Mouse (Mus musculus) liver, embryonic 16.5 days (tissue): ENCODE measurements around the gene Higd1a. TPM values are rescaled to one million over a fixed set of nuclear protein-coding genes. Genes with fewer than 3 reads are reported as not detected.

ENCODE experiments used
- ATAC-seq: fragments of 200-750 bp; cut with Nextera tagmentation; 2 replicates; pipeline ENCODE4 v1.8.0; 2017; ENCODE audit warnings: low read depth, mild to moderate bottlenecking, moderate number of reproducible peaks, moderate library complexity
- H3K27ac ChIP-seq: fragments of 300-500 bp; sonication (generic); 2 replicates; pipeline ENCODE4 v1.5.1; 2014; ENCODE audit warnings: mild to moderate bottlenecking, low read length
- H3K27me3 ChIP-seq: fragments of 300-500 bp; sonication (generic); 2 replicates; pipeline ENCODE4 v1.6.1; 2014; ENCODE audit warnings: low read depth, low read length, mixed read lengths; ENCODE audit not compliant: control insufficient read depth, insufficient read depth
- H3K36me3 ChIP-seq: fragments of 300-500 bp; sonication (generic); 2 replicates; pipeline ENCODE4 v1.6.1; 2014; ENCODE audit warnings: mild to moderate bottlenecking; ENCODE audit not compliant: control insufficient read depth, insufficient read depth
- H3K4me1 ChIP-seq: fragments of 300-500 bp; sonication (generic); 2 replicates; pipeline ENCODE4 v1.6.1; 2014; ENCODE audit warnings: low read depth, low read length, mixed read lengths; ENCODE audit not compliant: control insufficient read depth
- H3K4me2 ChIP-seq: fragments of 300-500 bp; sonication (generic); 2 replicates; pipeline ENCODE4 v1.6.1; 2014; ENCODE audit warnings: low read depth, low read length, mixed read lengths
- H3K4me3 ChIP-seq: fragments of 300-500 bp; sonication (generic); 2 replicates; pipeline ENCODE4 v1.5.1; 2014; ENCODE audit warnings: low read depth, mild to moderate bottlenecking, low read length
- H3K9ac ChIP-seq: fragments of 300-500 bp; sonication (generic); 2 replicates; pipeline ENCODE4 v1.6.1; 2014; ENCODE audit warnings: low read depth, low read length
- H3K9me3 ChIP-seq: fragments of 300-500 bp; sonication (generic); replicated peaks from 2 replicates; pipeline ENCODE4 v1.6.1; 2016; ENCODE audit warnings: low read length; ENCODE audit not compliant: control insufficient read depth
- WGBS: fragments of 180-500 bp; shearing (Covaris S2); extraction: QIAGEN DNeasy Blood & Tissue Kit; methylation state at CpG from one replicate; pipeline ENCODE4 v1.1.7; 2014; ENCODE audit not compliant: insufficient replicate concordance; 5-methylcytosine and 5-hydroxymethylcytosine counted together
- polyA plus RNA-seq: library from polyadenylated mRNA; unstranded; fragments of >200 nt; fragmentation: Nextera tagmentation; extraction: Ambion mirVana; gene quantifications from 2 replicates; pipeline ENCODE4 v1.2.1, GENCODE M21; 2015

The Higd1a gene
- polyA plus RNA-seq, 1 experiment from 2014 or later, result 114 TPM

DNA sequence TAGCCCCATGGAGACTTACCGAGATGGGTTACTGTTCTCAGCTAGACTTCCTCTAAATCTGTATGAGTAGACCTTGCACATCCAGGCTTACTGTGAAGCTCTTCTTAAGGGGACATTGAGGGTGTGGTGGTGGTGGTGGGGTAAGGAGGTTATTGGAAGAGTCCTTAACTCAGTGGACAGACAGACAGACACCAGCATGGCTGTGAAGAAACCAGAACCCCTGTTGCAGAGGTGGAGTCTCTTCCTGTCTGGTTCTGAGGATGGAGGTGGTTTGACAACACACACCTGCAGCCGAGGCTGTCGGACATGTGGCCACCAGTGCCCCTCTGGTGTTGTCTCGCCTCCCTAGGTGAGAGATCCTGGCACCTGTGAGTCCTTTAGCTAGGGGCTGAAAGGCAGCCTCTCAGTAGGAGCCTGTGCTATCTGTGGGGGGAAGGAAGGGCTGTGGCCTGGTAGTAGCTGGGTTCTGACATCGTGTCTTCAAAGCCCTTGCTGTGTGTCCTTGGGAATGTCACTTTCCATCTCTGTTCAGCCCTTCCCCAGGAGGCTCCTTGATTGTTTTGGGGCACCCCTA is 42.2 kb upstream of the Higd1a start:
- no peak for ATAC-seq
- H3K27me3 ChIP-seq, result no peaks in the 10 kb centered on the region
- WGBS, result 62% methylated on average over 5 of the region's 5 CpGs
- H3K4me3 ChIP-seq, result no peak overlapping the region
- H3K4me1 ChIP-seq, result peaks cover 4% of the 10 kb centered on the region
- no peak overlapping the region for H3K27ac ChIP-seq
- H3K4me2 ChIP-seq, result no peak overlapping the region
- H3K9me3 ChIP-seq, result no peaks in the 10 kb centered on the region
- no peaks in the 10 kb centered on the region for H3K36me3 ChIP-seq
- H3K9ac ChIP-seq, result no peak overlapping the region

DNA sequence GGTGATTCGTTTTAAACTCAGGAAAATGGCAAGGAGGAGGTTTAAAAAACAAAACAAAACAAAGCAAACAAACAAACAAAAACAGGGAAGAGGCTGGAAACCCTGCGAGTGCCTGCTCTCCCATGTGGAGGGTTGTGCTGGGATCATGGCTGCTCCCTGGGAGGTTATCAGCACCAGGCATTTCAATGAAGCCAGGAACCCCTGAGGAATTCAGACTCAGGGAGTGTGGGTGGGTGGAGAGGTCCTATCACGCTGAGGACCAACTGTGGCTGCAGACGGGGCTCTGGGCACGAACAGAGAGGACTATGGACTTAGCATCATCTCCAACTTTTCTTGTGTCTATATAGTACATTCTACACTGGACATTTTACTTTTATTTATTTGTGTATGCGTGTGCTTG is 41.1 kb upstream of the Higd1a start:
- Histone ChIP-seq H3K9me3 (no peaks in the 10 kb centered on the region), H3K36me3 (no peaks in the 10 kb centered on the region), H3K27ac (no peak overlapping the region), H3K9ac (no peak overlapping the region), H3K4me2 (no peak overlapping the region), H3K27me3 (no peaks in the 10 kb centered on the region), H3K4me3 (no peak overlapping the region), H3K4me1 (peaks cover 4% of the 10 kb centered on the region)
- 55% methylated on average over 6 of the region's 6 CpGs for WGBS
- ATAC-seq, result no peak

DNA sequence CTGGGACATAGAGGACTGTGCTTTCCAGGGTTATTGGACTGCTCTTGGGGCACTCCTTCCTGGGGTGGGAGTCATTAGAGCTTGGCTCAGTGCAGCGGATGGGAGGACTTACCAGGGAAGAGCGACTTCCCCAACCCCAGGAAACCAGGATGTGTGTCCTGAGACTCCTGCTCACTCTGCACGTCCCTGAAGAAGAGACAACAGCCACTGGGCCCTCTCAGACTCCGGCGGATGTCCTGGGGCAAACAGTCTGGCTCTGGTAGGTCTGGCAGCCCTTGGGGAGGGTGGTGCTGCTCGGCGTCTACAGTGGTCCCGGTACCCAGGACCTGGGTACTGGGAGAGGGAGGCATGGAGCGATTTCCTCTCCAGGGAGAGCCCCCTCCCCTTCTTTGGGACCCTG is 40.1 kb upstream of the Higd1a start, which contains the start of gene Ackr2:
Gene Ackr2, plus strand, starts transcription at position 111 of the 400 bp plus-strand sequence.
- no peak within 1 kb of the TSS for H3K9ac ChIP-seq
- H3K9me3 ChIP-seq, result no peaks in the 10 kb centered on the region
- ATAC-seq, result no peak; the same call in 1 of the 2 replicates
- no peak within 1 kb of the TSS for H3K27ac ChIP-seq
- no peaks in the 10 kb centered on the region for H3K27me3 ChIP-seq
- H3K36me3 ChIP-seq, result no peaks in the 10 kb centered on the region
- H3K4me1 ChIP-seq, result no peaks in the 10 kb centered on the region; the same call in 1 of the 2 replicates
- WGBS, result 65% methylated on average over 9 of the region's 9 CpGs
- no peak within 1 kb of the TSS for H3K4me3 ChIP-seq
- no peak within 1 kb of the TSS for H3K4me2 ChIP-seq

DNA sequence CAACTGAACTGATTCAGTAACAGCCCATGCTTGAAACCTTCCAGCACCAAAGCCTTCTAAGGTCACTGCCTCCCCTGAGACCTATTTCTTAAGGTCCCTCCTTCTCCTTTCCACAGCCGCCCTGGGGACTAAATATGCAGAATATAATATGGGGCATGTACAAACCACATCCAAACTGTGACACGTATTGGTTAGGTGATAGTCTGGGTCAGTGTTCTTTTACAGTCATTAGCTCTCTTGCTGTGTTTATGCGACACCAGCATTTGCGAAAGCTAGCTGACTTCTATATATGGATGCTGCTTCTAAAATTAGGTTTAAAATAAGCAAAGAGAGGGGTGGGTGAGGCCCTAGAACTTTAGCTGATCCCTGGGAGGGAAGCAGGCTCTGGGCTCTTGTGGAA is 38.7 kb upstream of the Higd1a start:
- H3K27ac ChIP-seq, result no peak overlapping the region
- H3K36me3 ChIP-seq, result no peaks in the 10 kb centered on the region
- H3K9me3 ChIP-seq, result no peaks in the 10 kb centered on the region
- no peaks in the 10 kb centered on the region; the same call in 1 of the 2 replicates for H3K4me1 ChIP-seq
- no peaks in the 10 kb centered on the region for H3K27me3 ChIP-seq
- H3K9ac ChIP-seq, result no peak overlapping the region
- no peak for ATAC-seq
- WGBS, result 50% methylated on average over 4 of the region's 4 CpGs
- no peak overlapping the region for H3K4me2 ChIP-seq
- H3K4me3 ChIP-seq, result no peak overlapping the region

DNA sequence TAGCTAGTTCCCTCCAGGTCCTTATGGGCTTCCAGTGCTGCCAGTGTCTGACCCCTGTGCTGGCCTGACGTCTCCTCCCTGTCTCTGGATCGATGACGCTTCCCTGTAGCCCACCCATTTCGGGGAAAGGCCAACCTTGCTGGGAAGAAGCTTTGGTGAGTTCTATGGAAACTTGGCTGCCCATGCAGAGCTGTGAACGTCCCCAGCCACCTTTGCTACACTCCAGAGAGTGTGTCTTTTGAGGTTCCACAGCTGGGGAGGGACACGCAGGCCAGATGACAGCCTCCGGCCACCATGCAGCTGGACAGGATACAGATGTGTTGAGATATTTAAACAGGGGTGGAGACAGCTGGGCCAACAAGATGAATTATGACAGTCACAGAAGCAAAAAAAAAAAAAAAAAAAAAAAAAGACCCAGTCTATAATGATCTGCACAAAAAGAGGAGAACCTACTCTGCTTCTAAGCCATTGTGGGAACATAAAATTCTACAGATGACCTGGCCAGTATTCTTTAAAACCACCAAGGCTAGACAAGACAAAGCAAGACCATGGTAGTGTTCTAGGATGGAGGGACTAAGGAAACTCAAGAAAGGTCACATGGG is 37.3 kb upstream of the Higd1a start:
- no peaks in the 10 kb centered on the region for H3K9me3 ChIP-seq
- ATAC-seq, result no peak
- H3K4me1 ChIP-seq, result no peaks in the 10 kb centered on the region
- no peaks in the 10 kb centered on the region for H3K36me3 ChIP-seq
- H3K4me2 ChIP-seq, result no peak overlapping the region
- H3K27me3 ChIP-seq, result no peaks in the 10 kb centered on the region
- 44% methylated on average over 7 of the region's 7 CpGs for WGBS
- H3K27ac ChIP-seq, result no peak overlapping the region
- H3K4me3 ChIP-seq, result no peak overlapping the region
- H3K9ac ChIP-seq, result no peak overlapping the region

DNA sequence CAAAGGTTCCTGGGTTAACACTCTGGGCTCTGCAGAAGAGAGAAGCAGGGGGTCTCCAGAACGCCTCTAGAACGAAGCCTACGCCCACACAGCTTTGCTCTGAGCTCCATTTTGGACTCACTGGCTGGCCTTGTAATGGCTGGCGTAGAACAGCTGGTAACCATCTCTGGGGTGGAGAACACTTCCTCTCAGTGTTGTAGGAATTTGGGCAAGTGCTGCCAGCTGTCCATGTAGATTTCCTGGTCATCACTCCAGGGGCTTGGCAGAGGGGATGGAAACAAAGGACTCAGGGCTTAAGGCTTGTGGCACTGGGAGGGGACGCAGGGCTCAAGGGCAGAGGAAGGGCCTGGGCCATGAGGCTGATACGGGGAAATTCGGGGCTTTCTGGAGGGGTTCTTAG is 36.3 kb upstream of the Higd1a start:
- WGBS, result 74% methylated on average over 7 of the region's 7 CpGs

DNA sequence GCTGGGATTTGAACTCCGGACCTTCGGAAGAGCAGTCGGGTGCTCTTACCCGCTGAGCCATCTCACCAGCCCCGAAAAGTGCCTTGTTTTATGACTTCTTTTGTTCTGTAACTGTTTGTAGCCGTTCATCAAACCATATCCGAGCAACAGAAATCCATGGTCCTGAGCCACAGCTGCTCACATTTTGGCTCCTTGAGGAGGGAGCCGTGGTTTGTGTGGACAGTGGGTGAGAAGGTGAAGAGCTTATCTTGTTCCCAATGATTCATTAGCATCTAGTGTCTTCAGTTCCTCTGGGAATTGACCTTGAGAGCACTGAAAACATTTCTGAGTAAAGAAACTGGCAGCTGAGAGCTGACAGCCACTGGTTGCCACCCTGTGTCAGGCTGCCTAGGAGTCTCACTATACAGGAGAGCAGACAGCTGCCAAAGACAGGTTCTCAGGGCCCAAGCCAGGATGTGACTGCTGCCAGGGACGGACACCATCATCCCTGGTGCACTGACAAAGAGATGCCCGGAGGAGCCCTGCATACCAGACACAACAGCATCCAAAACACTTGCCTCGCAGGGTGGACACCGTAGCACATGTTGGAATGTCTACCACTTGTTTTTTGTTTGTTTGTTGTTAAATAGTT is 34.0 kb upstream of the Higd1a start:
- Histone ChIP-seq H3K9ac (no peak overlapping the region), H3K4me3 (no peak overlapping the region), H3K27ac (no peak overlapping the region), H3K4me1 (no peaks in the 10 kb centered on the region; the same call in 1 of the 2 replicates), H3K36me3 (no peaks in the 10 kb centered on the region), H3K27me3 (no peaks in the 10 kb centered on the region), H3K4me2 (no peak overlapping the region), H3K9me3 (no peaks in the 10 kb centered on the region)
- 67% methylated on average over 12 of the region's 12 CpGs for WGBS
- no peak for ATAC-seq

More for the DNA sequence above, 36.3 kb upstream of the Higd1a start:
- Histone ChIP-seq H3K4me1 (no peaks in the 10 kb centered on the region; the same call in 1 of the 2 replicates), H3K4me3 (no peak overlapping the region), H3K27me3 (no peaks in the 10 kb centered on the region), H3K27ac (no peak overlapping the region), H3K9ac (no peak overlapping the region), H3K9me3 (no peaks in the 10 kb centered on the region), H3K36me3 (no peaks in the 10 kb centered on the region), H3K4me2 (no peak overlapping the region)
- no peak for ATAC-seq

DNA sequence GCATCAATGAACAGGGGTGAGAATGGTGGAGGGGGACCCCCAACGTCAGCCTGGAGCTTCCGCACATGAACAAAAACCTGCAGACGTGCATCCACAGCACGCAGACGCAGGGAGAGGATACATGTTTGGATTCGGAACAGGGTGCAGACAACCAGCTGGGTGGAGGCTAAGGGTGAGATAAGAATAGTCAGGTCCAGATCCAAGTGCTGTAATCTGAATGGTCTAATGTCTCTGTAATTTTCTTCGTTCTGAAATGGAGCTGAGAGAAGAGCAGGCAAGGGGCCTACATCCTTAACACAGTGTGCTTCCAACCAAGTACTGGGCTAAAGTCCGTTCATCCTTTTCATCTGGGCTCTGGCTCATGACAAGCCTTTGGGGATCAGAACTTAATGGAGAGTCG is 33.1 kb upstream of the Higd1a start:
- H3K36me3 ChIP-seq, result no peaks in the 10 kb centered on the region
- H3K27me3 ChIP-seq, result no peaks in the 10 kb centered on the region
- ATAC-seq, result no peak
- H3K4me3 ChIP-seq, result no peak overlapping the region
- H3K27ac ChIP-seq, result no peak overlapping the region
- no peaks in the 10 kb centered on the region; the same call in 1 of the 2 replicates for H3K4me1 ChIP-seq
- WGBS, result 68% methylated on average over 9 of the region's 9 CpGs
- no peak overlapping the region for H3K4me2 ChIP-seq
- H3K9me3 ChIP-seq, result no peaks in the 10 kb centered on the region
- no peak overlapping the region for H3K9ac ChIP-seq

DNA sequence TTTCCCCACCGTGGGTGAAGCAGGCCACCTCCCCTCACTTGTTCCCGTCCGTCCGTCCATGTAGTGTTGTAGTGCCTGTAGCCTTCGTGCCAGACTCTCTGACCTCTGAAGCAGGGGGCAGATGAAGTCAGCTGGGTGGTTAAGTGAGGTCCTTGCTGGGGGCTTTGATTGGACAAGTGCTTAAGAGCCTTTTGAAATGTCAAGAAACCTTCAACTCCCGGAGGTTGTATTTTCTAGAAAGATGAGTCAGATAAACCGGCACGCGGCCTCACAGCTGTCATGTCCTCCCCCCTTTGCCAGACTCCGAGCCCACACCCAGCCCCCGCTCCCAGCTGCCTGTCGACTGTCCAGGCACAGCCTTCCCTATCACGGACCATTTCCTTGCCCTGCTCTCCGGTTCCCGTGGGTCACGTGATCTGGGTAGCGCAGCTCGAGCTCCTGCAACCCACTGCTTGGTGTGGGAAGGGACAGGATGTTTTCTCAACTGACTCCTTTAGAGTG is 32.3 kb upstream of the Higd1a start:
- peak; percentile 65 for ATAC-seq
- no peak overlapping the region for H3K27ac ChIP-seq
- no peaks in the 10 kb centered on the region for H3K9me3 ChIP-seq
- H3K4me2 ChIP-seq, result no peak overlapping the region
- no peak overlapping the region for H3K4me3 ChIP-seq
- H3K27me3 ChIP-seq, result no peaks in the 10 kb centered on the region
- no peaks in the 10 kb centered on the region for H3K36me3 ChIP-seq
- 17% methylated on average over 18 of the region's 18 CpGs for WGBS
- no peak overlapping the region for H3K9ac ChIP-seq
- no peaks in the 10 kb centered on the region; the same call in 1 of the 2 replicates for H3K4me1 ChIP-seq
